Mouse (Mus musculus) intestine, embryonic 14.5 days (tissue): ENCODE results near the gene Tenm2. TPM values are rescaled to one million over a fixed set of nuclear protein-coding genes. Genes with fewer than 3 reads are reported as not detected.

Experiments used
- ATAC-seq: fragments of 200-750 bp; cut with Nextera tagmentation; replicated peaks from 2 replicates; pipeline ENCODE4 v1.8.0; 2017; ENCODE audit warnings: low read depth, moderate number of reproducible peaks, moderate TSS enrichment, moderate library complexity; ENCODE audit not compliant: low FRiP score, low TSS enrichment
- DNase-seq: peaks from one replicate; pipeline ENCODE4 v3.0.0-alpha.2; 2018; ENCODE audit warnings: low spot score
- H3K27ac ChIP-seq: fragments of 300-500 bp; sonication (generic); 2 replicates; pipeline ENCODE4 v1.5.1; 2014; ENCODE audit warnings: low read depth, mild to moderate bottlenecking, control low read depth
- H3K27me3 ChIP-seq: fragments of 300-500 bp; sonication (generic); replicated peaks from 2 replicates; pipeline ENCODE4 v1.6.1; 2014; ENCODE audit warnings: low read length, control low read depth; ENCODE audit not compliant: control insufficient read depth, insufficient read depth
- H3K36me3 ChIP-seq: fragments of 300-500 bp; sonication (generic); 2 replicates; pipeline ENCODE4 v1.6.1; 2014; ENCODE audit warnings: low read length, control low read depth; ENCODE audit not compliant: control insufficient read depth, insufficient read depth
- H3K4me1 ChIP-seq: fragments of 300-500 bp; sonication (generic); replicated peaks from 2 replicates; pipeline ENCODE4 v1.6.1; 2014; ENCODE audit warnings: low read length, control low read depth, mixed read lengths; ENCODE audit not compliant: control insufficient read depth, insufficient read depth
- H3K4me2 ChIP-seq: fragments of 300-500 bp; sonication (generic); 2 replicates; pipeline ENCODE4 v1.6.1; 2014; ENCODE audit warnings: low read length
- H3K4me3 ChIP-seq: fragments of 300-500 bp; sonication (generic); 2 replicates; pipeline ENCODE4 v1.5.1; 2014; ENCODE audit warnings: low read depth, low read length, control low read depth, mixed read lengths
- H3K9ac ChIP-seq: fragments of 300-500 bp; sonication (generic); 2 replicates; pipeline ENCODE4 v1.6.1; 2014; ENCODE audit warnings: mild to moderate bottlenecking, low read length
- H3K9me3 ChIP-seq: fragments of 300-500 bp; sonication (generic); 2 replicates; pipeline ENCODE4 v1.6.1; 2016; ENCODE audit warnings: low read length, control low read depth; ENCODE audit not compliant: control insufficient read depth
- WGBS: fragments of 180-500 bp; shearing (Covaris S2); extraction: QIAGEN DNeasy Blood & Tissue Kit; methylation state at CpG from one replicate; pipeline ENCODE4 v1.1.7; 2014; 5-methylcytosine and 5-hydroxymethylcytosine counted together
- polyA plus RNA-seq: library from polyadenylated mRNA; unstranded; fragments of >200 nt; fragmentation: Nextera tagmentation; extraction: Ambion mirVana; gene quantifications from 2 replicates; pipeline ENCODE4 v1.2.1, GENCODE M21; 2014

Gene Tenm2
- polyA plus RNA-seq, 1 experiment from 2014 or later: 2.8 TPM

DNA sequence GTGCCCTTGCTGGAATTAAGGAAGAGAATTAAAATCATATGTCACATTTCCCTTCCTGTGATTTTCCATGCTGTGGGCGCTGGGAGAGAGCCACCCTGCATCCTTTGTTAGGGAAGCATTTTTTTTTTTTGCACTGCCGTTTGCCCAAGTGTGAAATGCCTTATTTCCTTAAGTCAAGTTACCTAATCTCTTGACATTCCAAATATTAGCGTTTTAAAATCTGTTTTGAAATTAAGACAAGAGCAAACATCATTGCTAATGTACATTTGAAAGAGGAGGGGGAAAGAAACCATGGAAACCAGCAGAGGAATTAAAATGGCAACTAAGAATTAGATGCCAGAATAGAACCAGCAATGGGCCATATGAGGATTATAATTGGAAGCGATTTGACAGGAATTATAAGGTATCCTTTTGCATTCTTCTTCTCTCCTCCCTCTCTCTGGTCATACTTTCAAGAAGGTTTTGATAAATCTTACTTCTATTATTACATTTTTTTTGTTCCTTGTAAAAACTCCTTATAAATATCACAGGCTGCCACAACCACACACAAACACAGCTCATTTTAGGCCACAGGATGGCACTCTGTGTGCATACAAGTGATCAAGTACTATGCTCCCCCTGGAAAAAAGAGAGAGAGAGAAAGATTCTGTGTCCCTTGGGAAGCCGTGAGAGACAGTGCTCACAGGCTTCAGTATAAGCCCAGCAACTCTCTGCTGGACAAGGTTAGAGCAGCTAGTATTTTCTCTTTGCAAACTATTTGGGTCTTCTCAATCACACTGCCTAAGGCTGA, 246.8 kb downstream of the Tenm2 start:
- H3K27me3 ChIP-seq: no peaks in the 10 kb centered on the region
- ATAC-seq: no peak
- DNase-seq: no peak
- no peak overlapping the region for H3K9ac ChIP-seq
- no peak overlapping the region for H3K4me3 ChIP-seq
- no peaks in the 10 kb centered on the region for H3K36me3 ChIP-seq
- no peaks in the 10 kb centered on the region for H3K9me3 ChIP-seq
- 49% methylated on average over 5 of the region's 5 CpGs for WGBS
- H3K27ac ChIP-seq: no peak overlapping the region
- H3K4me2 ChIP-seq: no peak overlapping the region
- H3K4me1 ChIP-seq: 0 out of 2 replicates have a peak, but pooled peaks cover 3% of the 10 kb centered on the region

DNA sequence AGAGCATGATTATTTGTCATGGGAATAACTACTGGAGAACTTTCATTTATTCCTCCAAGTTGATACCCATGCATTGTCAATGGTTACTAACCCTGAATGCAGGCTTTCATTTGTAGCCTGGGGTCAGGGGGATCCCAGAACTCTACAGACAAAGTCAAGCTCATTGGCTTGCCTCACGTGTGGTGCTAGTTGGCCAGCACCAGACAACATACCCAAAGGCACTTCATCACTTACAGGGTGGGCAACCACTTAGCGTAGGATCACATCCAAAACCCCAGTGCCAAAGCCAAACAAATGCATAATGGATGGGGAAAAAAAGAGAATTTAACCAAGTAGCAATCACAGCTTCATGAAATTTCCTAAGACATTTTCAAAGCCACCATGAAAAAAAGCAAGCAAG, 261.6 kb downstream of the Tenm2 start:
- WGBS: 72% methylated on average over 2 of the region's 2 CpGs
- H3K4me1 ChIP-seq: no peaks in the 10 kb centered on the region
- no peak overlapping the region for H3K4me2 ChIP-seq
- no peaks in the 10 kb centered on the region for H3K36me3 ChIP-seq
- ATAC-seq (no peak), DNase-seq (no peak)
- H3K9me3 ChIP-seq: no peaks in the 10 kb centered on the region
- no peak overlapping the region for H3K4me3 ChIP-seq
- H3K27ac ChIP-seq: no peak overlapping the region
- H3K27me3 ChIP-seq: no peaks in the 10 kb centered on the region
- H3K9ac ChIP-seq: no peak overlapping the region

- H3K4me1 ChIP-seq: no peaks in the 10 kb centered on the region; the same call in 1 of the 2 replicates
- H3K9me3 ChIP-seq: no peaks in the 10 kb centered on the region
- 79% methylated on average over 5 of the region's 5 CpGs for WGBS
- H3K27me3 ChIP-seq: no peaks in the 10 kb centered on the region
- no peak overlapping the region for H3K27ac ChIP-seq
- H3K4me3 ChIP-seq: no peak overlapping the region
- H3K36me3 ChIP-seq: no peaks in the 10 kb centered on the region
- no peak for ATAC-seq
- DNase-seq: no peak
- no peak overlapping the region for H3K9ac ChIP-seq
- H3K4me2 ChIP-seq: no peak overlapping the region
These were observed 277.7 kb downstream of the Tenm2 start for GRCm38 (mm10) chr11:36958102-36958501.

DNA sequence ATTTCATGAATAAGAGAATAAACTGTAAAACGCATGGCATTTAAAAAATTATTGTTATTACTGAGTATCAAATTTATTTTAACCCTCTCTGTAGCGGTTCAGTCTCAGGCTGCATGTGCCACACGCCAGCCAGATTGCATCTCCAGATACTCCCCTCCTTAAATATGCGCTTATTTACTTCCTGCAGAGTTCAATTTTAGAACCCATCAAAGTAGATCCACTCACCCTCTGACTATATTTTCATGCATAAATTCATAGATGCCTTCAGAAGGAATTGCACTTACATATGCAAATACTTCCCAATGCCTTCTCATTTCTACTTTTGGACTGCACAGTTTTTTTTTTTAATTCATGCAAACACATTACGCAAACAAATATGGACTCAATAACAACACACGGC, 294.3 kb downstream of the Tenm2 start:
- H3K9me3 ChIP-seq: no peaks in the 10 kb centered on the region
- no peaks in the 10 kb centered on the region for H3K4me1 ChIP-seq
- H3K9ac ChIP-seq: no peak overlapping the region
- no peaks in the 10 kb centered on the region for H3K36me3 ChIP-seq
- H3K27me3 ChIP-seq: no peaks in the 10 kb centered on the region
- H3K27ac ChIP-seq: no peak overlapping the region
- no peak for DNase-seq
- H3K4me3 ChIP-seq: no peak overlapping the region
- ATAC-seq: no peak
- WGBS: 91% methylated on average over 6 of the region's 6 CpGs
- H3K4me2 ChIP-seq: no peak overlapping the region

DNA sequence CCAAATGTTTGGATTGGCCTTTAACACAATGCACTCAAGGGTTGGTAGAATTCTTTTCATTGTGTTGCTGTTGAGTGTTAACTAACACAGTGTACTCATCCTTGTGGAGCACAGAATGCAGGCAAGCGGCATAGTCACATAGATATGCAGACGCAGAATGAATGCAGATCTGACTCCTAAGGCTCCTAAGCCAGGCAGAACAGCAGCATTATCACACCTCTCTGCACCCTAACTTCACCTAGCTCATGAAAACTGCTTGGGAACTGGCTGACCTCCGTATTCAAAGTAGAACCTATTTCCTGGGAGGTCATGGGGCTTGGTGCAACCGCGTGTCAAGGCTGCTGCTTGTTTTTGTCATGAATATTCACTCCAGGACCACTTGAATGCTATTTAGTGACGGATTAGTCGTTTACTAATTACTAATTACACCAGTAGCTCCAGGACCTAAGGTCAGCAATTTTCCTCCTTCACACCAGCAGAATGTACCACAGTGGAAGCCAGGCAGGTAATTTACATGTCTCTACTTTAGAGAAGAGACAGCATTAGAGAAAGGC, 295.1 kb downstream of the Tenm2 start:
- Histone ChIP-seq H3K27ac (no peak overlapping the region), H3K4me1 (no peaks in the 10 kb centered on the region), H3K27me3 (no peaks in the 10 kb centered on the region), H3K4me3 (no peak overlapping the region), H3K9me3 (no peaks in the 10 kb centered on the region), H3K36me3 (no peaks in the 10 kb centered on the region), H3K9ac (no peak overlapping the region), H3K4me2 (no peak overlapping the region)
- DNase-seq (no peak), ATAC-seq (no peak)
- WGBS: 58% methylated on average over 7 of the region's 7 CpGs

DNA sequence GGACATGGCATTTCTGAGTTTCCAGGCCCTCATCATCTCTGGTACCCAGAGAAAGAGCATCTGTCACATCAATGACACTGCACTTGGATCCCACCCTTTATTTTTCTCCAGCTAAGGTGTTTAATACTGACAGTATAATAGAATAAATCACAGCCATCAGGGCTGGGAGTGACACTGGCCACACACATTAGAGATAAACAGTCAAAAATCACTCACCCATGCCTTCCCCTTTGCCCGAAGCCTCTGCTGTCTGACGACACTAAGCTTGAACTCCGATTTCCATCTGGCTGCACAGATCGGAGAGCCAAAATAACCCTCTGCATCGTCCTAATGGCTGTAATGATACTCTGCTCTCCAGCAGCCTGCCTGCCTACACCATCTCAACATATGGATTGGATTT, 305.9 kb downstream of the Tenm2 start:
- DNase-seq (no peak), ATAC-seq (no peak)
- Histone ChIP-seq H3K4me3 (no peak overlapping the region), H3K27ac (no peak overlapping the region), H3K27me3 (no peaks in the 10 kb centered on the region), H3K36me3 (no peaks in the 10 kb centered on the region), H3K4me1 (no peaks in the 10 kb centered on the region), H3K4me2 (no peak overlapping the region), H3K9me3 (no peaks in the 10 kb centered on the region), H3K9ac (no peak overlapping the region)
- WGBS: 80% methylated on average over 5 of the region's 5 CpGs

DNA sequence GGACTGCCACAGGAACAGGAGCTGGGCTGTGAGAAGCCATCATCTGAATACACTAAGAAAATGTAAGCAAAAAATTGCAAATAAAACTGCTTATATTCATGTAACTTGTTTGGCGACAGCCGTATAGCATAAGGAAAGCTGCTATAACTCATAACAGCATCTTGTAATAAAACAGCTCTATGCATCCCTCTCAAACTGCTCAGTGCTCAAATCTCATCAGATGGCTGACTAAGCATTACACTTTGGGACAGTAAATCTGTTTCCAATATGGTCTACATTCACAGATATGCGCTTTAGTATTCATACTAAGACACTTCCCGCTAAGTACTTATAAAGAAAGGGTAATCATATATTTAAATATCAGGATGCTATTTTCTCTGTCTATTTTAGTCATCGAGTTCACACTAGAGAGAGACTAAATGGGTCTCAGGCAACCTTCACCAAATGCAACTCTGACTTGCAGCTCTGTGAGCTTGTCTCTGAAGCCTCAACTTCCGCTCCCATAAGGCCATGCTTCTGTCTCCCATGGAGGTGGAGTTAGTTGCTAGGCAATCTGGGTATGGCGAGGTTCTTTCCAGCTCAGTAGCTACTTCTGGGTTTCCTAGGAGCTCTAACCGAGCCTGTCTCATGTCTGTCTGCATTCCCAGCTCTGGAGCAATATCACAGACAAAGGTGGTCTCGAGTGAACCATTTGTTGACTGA, 308.9 kb downstream of the Tenm2 start:
- 82% methylated on average over 9 of the region's 9 CpGs for WGBS
- ATAC-seq: no peak

DNA sequence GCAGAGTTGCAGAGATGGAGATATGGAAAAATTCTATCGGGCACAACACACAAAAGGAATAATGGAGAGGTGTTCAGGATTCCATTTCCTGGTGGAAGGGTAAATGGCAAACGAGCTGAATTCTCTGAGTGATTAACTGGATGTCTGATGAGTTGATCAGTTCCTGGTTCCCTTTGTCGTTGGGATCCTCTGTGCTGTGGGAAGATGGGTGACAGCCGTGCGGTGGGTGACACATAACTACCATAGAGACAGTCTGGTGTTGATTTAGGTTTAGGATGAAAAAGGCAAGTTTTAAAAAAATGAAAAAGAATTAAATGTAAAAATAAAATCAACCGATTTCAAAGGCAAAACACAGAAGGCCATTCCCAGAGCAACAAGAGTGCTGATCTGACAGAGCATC, 316.5 kb downstream of the Tenm2 start:
- ATAC-seq (no peak), DNase-seq (no peak)
- Histone ChIP-seq H3K4me1 (no peaks in the 10 kb centered on the region), H3K4me3 (no peak overlapping the region), H3K36me3 (no peaks in the 10 kb centered on the region), H3K27ac (no peak overlapping the region), H3K27me3 (no peaks in the 10 kb centered on the region), H3K4me2 (no peak overlapping the region), H3K9me3 (no peaks in the 10 kb centered on the region), H3K9ac (no peak overlapping the region)
- WGBS: 83% methylated on average over 6 of the region's 6 CpGs

More for the DNA sequence above, 308.9 kb downstream of the Tenm2 start:
- Histone ChIP-seq H3K36me3 (no peaks in the 10 kb centered on the region), H3K27ac (no peak overlapping the region), H3K9ac (no peak overlapping the region), H3K4me3 (no peak overlapping the region), H3K9me3 (no peaks in the 10 kb centered on the region), H3K4me1 (no peaks in the 10 kb centered on the region), H3K4me2 (no peak overlapping the region), H3K27me3 (no peaks in the 10 kb centered on the region)
- DNase-seq: no peak
